Mouse (Mus musculus) myocyte (in vitro differentiated cells): ENCODE results near the gene Slc25a26.

ENCODE experiments used
- MAX ChIP-seq: IDR thresholded peaks from one replicate; pipeline ENCODE4 v1.6.1; 2011; ENCODE audit warnings: low read depth, mild to moderate bottlenecking, control low read depth
- MYOD1 ChIP-seq, 3 experiments: IDR thresholded peaks; one replicate each; pipeline ENCODE4 v1.6.1; 2011; ENCODE audit warnings: control low read depth in 2 of 3, low read depth in 2 of 3, mild to moderate bottlenecking in 2 of 3, moderate library complexity in 1 of 3; ENCODE audit not compliant: insufficient read length in 2 of 3, control insufficient read depth in 1 of 3
- POLR2A ChIP-seq: IDR thresholded peaks from one replicate; pipeline ENCODE4 v1.6.1; 2011; ENCODE audit warnings: low read depth, mild to moderate bottlenecking, control low read depth, moderate library complexity; ENCODE audit not compliant: insufficient read length
- REST ChIP-seq: IDR thresholded peaks from one replicate; pipeline ENCODE4 v1.6.1; 2011; ENCODE audit warnings: mild to moderate bottlenecking, control low read depth, moderate library complexity; ENCODE audit not compliant: insufficient read depth, insufficient read length
- TCF3 ChIP-seq: IDR thresholded peaks from one replicate; pipeline ENCODE4 v1.6.1; 2011; ENCODE audit warnings: low read depth, control low read depth; ENCODE audit not compliant: insufficient read length

- TF ChIP-seq POLR2A (no peak), MAX (no peak), TCF3 (peak; percentile 9), MYOD1 (IDR thresholded peaks at IDR 0.05; ENCODE audit: control insufficient read depth in 1 of 3, insufficient read length in 2 of 3, low read depth in 2 of 3) (peak in 2 of 3 experiments; percentile 60 to 77), REST (no peak)
These were observed 96.8 kb downstream of the Slc25a26 start for GRCm38 (mm10) chr6:94596761-94597485.
